Mouse (Mus musculus): ENCODE data around the gene Bsdc1. TPM values are rescaled to one million over a fixed set of nuclear protein-coding genes. Genes with fewer than 3 reads are reported as not detected.

Bsdc1 gene
- total RNA-seq (2021), result 10 to 100 TPM; 34.8 to 36.4 TPM
- long read RNA-seq, experiment 1, transcript Bsdc1-201 (11 exons, 2,823 nt), result major isoform, 24 of 38 reads
- long read RNA-seq, experiment 1, partial matches to known transcripts, result 11 of 38 reads
- long read RNA-seq, experiment 1, other reads (novel, unspliced or antisense), result 3 of 38 reads
- long read RNA-seq, experiment 2, transcript Bsdc1-201 (11 exons, 2,823 nt), result major isoform, 37 of 48 reads
- long read RNA-seq, experiment 2, partial matches to known transcripts, result 7 of 48 reads
- long read RNA-seq, experiment 2, other reads (novel, unspliced or antisense), result 4 of 48 reads

GRCm38 (mm10) chr4:129461183-129461960 lies at the start of gene Bsdc1:
Gene Bsdc1, plus strand, starts transcription at chr4:129461581.
- intact Hi-C loops (cut with DNase I), result loop anchor here (5.0 kb wide), 1 partner anchor 274 kb away; the partner anchor contains the start of genes S100pbp and Yars
- H3K4me3 ChIP-seq, result peak within 1 kb of the TSS; percentile 92
- TF ChIP-seq CTCF (IDR thresholded peaks at IDR 0.05), result no peak
- peak within 1 kb of the TSS; percentile 97 for H3K27ac ChIP-seq
- peak; percentile 99 for DNase-seq

DNA sequence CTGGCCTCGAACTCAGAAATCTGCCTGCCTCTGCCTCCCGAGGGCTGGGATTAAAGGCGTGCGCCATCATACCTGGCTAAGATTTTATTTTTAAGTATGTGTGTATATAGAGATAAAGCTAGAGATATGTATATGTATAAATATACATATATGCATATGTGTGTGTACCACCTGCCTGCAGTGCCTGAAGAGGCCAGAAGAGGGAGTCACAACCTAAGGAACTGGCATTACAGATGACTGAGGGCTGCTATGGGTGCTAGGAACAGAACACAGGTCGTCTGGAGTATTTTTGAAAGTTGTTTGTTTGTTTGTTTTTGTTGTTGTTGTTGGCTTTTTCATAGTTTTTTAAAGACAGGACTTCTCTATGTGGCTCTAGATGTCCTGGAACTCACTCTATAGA lies 45.5 kb upstream of the Bsdc1 start:
- 0 out of 2 replicates have a peak, but pooled peaks have one; percentile 1 for TF ChIP-seq CTCF (IDR thresholded peaks at IDR 0.05)
- intact Hi-C loops (cut with DNase I), result no loop called here
- no peak for DNase-seq
- Histone ChIP-seq H3K27ac (no peak overlapping the region), H3K4me3 (no peak overlapping the region)

GRCm38 (mm10) chr4:129416478-129416877 lies 44.9 kb upstream of the Bsdc1 start:
- TF ChIP-seq CTCF (IDR thresholded peaks at IDR 0.05), result no peak
- Histone ChIP-seq H3K27ac (no peak overlapping the region), H3K4me3 (no peak overlapping the region)
- no peak for DNase-seq
- intact Hi-C loops (cut with DNase I), result no loop called here

DNA sequence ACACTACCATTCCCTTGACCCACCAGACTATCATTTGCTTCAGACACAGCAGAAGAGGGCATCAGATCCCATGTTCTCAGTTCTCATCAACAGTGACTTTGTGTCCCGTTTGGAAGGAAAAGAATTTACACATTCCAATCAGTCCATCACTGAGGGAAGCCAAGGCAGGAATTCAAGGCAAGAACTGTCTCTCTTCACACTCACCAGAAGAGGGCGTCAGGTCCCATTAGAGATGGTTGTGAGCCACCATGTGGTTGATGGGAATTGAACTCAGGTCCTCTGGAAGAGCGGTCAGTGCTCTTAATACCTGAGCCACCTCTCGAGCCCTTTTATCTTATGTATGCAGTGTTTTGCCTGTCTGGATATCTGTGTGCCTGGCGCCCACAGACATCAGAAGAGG lies 43.1 kb upstream of the Bsdc1 start:
- H3K4me3 ChIP-seq, result no peak overlapping the region
- no peak overlapping the region for H3K27ac ChIP-seq
- no peak for DNase-seq
- no peak for TF ChIP-seq CTCF (IDR thresholded peaks at IDR 0.05)
- intact Hi-C loops (cut with DNase I), result no loop called here

GRCm38 (mm10) chr4:129440340-129441063 lies 20.9 kb upstream of the Bsdc1 start, which contains the start of gene Zbtb8b:
Gene Zbtb8b, minus strand, starts transcription at chr4:129440853.
- intact Hi-C loops (cut with DNase I), result no loop called here
- H3K4me3 ChIP-seq, result no peak within 1 kb of the TSS
- DNase-seq, result no peak
- TF ChIP-seq CTCF (IDR thresholded peaks at IDR 0.05), result no peak
- H3K27ac ChIP-seq, result no peak within 1 kb of the TSS

DNA sequence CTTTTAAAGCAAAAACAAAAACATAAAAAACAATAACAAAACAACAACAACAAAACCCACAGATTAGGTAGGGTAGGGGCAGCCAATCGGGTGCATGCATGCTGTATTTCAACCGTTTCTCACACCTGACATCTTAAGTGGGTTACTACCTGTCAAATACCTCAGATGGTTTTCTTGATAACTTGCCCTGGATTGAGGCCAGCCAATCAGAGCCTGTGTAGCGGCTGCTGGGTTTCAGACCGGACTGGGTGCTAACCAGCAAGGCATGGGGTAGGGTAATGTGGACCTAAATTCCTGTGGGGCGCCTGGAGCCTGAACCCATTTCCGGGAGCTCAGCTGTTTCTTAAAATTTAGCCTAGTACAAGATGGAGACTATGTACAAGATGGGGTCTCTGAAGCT lies 20.2 kb upstream of the Bsdc1 start:
- no peak overlapping the region for H3K4me3 ChIP-seq
- intact Hi-C loops (cut with DNase I), result no loop called here

GRCm38 (mm10) chr4:129447360-129447759 lies 14.0 kb upstream of the Bsdc1 start:
- no peak for TF ChIP-seq CTCF (IDR thresholded peaks at IDR 0.05)
- no peak for DNase-seq
- intact Hi-C loops (cut with DNase I), result no loop called here
- Histone ChIP-seq H3K27ac (no peak overlapping the region), H3K4me3 (no peak overlapping the region)

More for the DNA sequence above, 20.2 kb upstream of the Bsdc1 start:
- DNase-seq, result no peak
- no peak for TF ChIP-seq CTCF (IDR thresholded peaks at IDR 0.05)
- H3K27ac ChIP-seq, result no peak overlapping the region

DNA sequence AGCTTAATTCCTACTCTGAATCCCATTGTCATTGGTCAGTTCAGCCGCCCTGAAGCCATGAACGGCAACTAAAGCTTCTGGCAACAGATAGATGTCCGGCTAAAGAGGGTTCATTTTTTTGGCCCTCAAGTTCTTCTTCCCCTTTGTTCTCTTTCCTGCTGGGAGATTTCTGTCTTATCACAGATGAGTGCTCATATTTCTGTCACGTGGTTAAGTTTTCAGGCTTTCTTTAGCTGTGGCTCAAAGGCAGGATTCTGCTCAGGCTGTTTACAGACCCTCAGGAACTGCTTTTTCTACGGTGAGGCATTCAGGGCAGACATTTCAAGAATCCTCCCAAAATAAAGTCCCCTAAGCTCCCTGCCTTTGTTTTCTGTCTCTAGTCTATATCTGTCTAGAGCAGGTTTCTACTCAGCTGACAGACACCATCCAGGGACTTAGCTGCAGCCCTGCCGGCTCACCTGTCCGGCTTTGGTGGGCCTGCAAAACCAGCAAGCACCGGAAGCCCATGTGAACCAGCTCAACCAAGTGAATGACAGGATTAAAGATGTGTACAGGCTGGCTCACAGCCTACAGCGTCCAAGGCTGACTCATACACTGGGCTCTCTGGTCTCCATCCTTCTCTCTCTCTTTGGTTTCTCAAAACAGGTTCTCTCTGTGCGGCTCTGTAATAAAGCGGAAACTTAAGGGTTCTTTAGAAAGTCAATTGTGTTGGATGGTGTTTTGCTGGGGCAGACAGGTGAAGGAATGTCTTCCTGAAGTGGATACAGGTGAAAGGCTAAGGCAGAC lies 13.4 kb upstream of the Bsdc1 start:
- Histone ChIP-seq H3K4me3 (no peak overlapping the region), H3K27ac (no peak overlapping the region)
- DNase-seq, result no peak
- no peak for TF ChIP-seq CTCF (IDR thresholded peaks at IDR 0.05)
- intact Hi-C loops (cut with DNase I), result no loop called here

- TF ChIP-seq CTCF (IDR thresholded peaks at IDR 0.05), result no peak
- Histone ChIP-seq H3K4me3 (no peak overlapping the region), H3K27ac (no peak overlapping the region)
- DNase-seq, result no peak
- intact Hi-C loops (cut with DNase I), result no loop called here
These were observed 12.7 kb upstream of the Bsdc1 start for GRCm38 (mm10) chr4:129448713-129449112.

- no peak for DNase-seq
- TF ChIP-seq CTCF (IDR thresholded peaks at IDR 0.05), result no peak
- intact Hi-C loops (cut with DNase I), result loop anchor here (1.0 kb wide), 1 partner anchor 100 kb away; no protein-coding TSS in a partner anchor
- Histone ChIP-seq H3K27ac (no peak overlapping the region), H3K4me3 (no peak overlapping the region)
These were observed 10.5 kb upstream of the Bsdc1 start for GRCm38 (mm10) chr4:129450851-129451250.

DNA sequence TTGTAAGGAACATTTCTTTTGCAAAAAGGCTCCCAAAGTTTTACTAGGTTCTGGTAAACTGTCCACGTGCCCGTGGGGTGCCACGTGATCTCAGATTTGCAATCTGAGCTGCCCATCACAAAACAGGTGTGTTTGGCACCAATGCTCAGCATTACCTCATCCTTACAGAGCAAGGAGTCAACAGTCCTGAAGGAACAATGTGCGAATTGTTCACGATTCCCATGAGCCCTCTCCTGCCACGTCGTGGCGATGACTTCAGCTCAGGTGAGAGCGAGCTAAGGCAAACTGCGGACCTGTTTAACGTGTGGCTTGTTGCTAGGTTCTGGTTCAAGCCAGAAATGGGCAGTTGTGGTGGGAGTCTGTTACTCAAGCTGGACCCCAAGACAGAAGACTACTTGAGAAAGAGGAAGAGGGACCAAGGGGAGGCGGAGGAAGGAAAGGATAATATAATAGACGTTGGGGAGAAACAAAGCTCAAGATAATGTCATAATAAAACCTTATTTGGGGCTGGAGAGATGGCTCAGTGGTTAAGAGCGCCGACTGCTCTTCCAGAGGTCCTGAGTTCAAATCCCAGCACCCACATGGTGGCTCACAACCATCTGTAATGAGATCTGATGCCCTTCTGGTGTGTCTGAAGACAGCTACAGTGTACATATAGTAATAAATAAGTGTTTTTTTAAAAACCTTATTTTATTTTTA lies 9.8 kb upstream of the Bsdc1 start:
- intact Hi-C loops (cut with DNase I), result loop anchor here (1.0 kb wide), 1 partner anchor 100 kb away; no protein-coding TSS in a partner anchor
- TF ChIP-seq CTCF (IDR thresholded peaks at IDR 0.05), result no peak
- Histone ChIP-seq H3K4me3 (no peak overlapping the region), H3K27ac (no peak overlapping the region)
- no peak for DNase-seq
